Mouse (Mus musculus) thymus, adult 2 months (tissue): ENCODE data around the gene Rffl. TPM values are rescaled to one million over a fixed set of nuclear protein-coding genes. Genes with fewer than 3 reads are reported as not detected.

Experiments
- DNase-seq: peaks from one replicate; pipeline ENCODE4 v3.0.0; 2021
- H3K27ac ChIP-seq: fragments of 200-500 bp; 2 replicates; pipeline ENCODE4 v1.5.1; 2012; ENCODE audit warnings: low read length, control low read depth; ENCODE audit not compliant: control insufficient read depth, insufficient read depth
- H3K27me3 ChIP-seq: fragments of 200-500 bp; 2 replicates; pipeline ENCODE4 v1.6.1; 2012; ENCODE audit warnings: mild to moderate bottlenecking, low read length, moderate library complexity, mixed read lengths; ENCODE audit not compliant: control insufficient read depth, insufficient read depth
- H3K36me3 ChIP-seq: fragments of 200-500 bp; 2 replicates; pipeline ENCODE4 v1.6.1; 2012; ENCODE audit warnings: mild to moderate bottlenecking, low read length, moderate library complexity; ENCODE audit not compliant: control insufficient read depth, insufficient read depth
- H3K4me1 ChIP-seq: fragments of 200-500 bp; replicated peaks from 2 replicates; pipeline ENCODE4 v1.6.1; 2012; ENCODE audit warnings: low read length; ENCODE audit not compliant: control insufficient read depth, insufficient read depth
- H3K4me3 ChIP-seq: fragments of 200-500 bp; 2 replicates; pipeline ENCODE4 v1.5.1; 2012; ENCODE audit warnings: mild to moderate bottlenecking, low read length, control low read depth, moderate library complexity; ENCODE audit not compliant: control insufficient read depth, insufficient read depth
- CTCF ChIP-seq: fragments of 200-500 bp; IDR thresholded peaks from 2 replicates; pipeline ENCODE4 v1.5.1; 2012; ENCODE audit warnings: mild to moderate bottlenecking, control low read depth, low read length, moderate library complexity, borderline replicate concordance; ENCODE audit not compliant: control insufficient read depth, poor library complexity, insufficient read depth; ENCODE audit errors: extremely low read depth
- POLR2A ChIP-seq: fragments of 200-500 bp; IDR thresholded peaks from 2 replicates; pipeline ENCODE4 v1.6.1; 2012; ENCODE audit warnings: mild to moderate bottlenecking, low read length, control low read depth, moderate library complexity; ENCODE audit not compliant: control insufficient read depth, poor library complexity, insufficient read depth; ENCODE audit errors: extremely low read depth
- WGBS: fragments of 180-500 bp; shearing (Covaris S2); methylation state at CpG from one replicate; pipeline ENCODE4 v1.1.7; 2018; 5-methylcytosine and 5-hydroxymethylcytosine counted together
- polyA plus RNA-seq: library from polyadenylated mRNA; depleted of rRNA; stranded (reverse); fragments of >200 nt; gene quantifications from 2 replicates; pipeline ENCODE4 v1.2.3, GENCODE M21; 2012; rRNA removed

The Rffl gene
- polyA plus RNA-seq, 1 experiment, result 16.3 TPM

GRCm38 (mm10) chr11:82763261-82763660 lies 107.7 kb downstream of the Rffl start:
- TF ChIP-seq POLR2A (no peak), CTCF (no peak)

GRCm38 (mm10) chr11:82762286-82762829 lies 108.7 kb downstream of the Rffl start:
- Histone ChIP-seq H3K27ac (no peak overlapping the region), H3K27me3 (no peaks in the 10 kb centered on the region), H3K4me1 (peaks cover 8% of the 10 kb centered on the region), H3K4me3 (no peak overlapping the region), H3K36me3 (no peaks in the 10 kb centered on the region)
- WGBS, result 95% methylated on average over 6 of the region's 6 CpGs
- TF ChIP-seq CTCF (no peak), POLR2A (no peak)
- DNase-seq, result no peak

More at GRCm38 (mm10) chr11:82763261-82763660, 107.7 kb downstream of the Rffl start:
- 0 out of 2 replicates have a peak, but pooled peaks cover 3% of the 10 kb centered on the region for H3K36me3 ChIP-seq
- no peaks in the 10 kb centered on the region for H3K27me3 ChIP-seq
- peaks cover 8% of the 10 kb centered on the region for H3K4me1 ChIP-seq
- no peak for DNase-seq
- 8% methylated on average over 4 of the region's 4 CpGs for WGBS
- H3K4me3 ChIP-seq, result no peak overlapping the region
- H3K27ac ChIP-seq, result no peak overlapping the region; the same call in 1 of the 2 replicates

- no peak for TF ChIP-seq CTCF
- TF ChIP-seq POLR2A, result no peak
- 91% methylated on average over 1 of the region's 1 CpGs for WGBS
- H3K36me3 ChIP-seq, result no peaks in the 10 kb centered on the region
- H3K27ac ChIP-seq, result no peak overlapping the region
- H3K4me1 ChIP-seq, result no peaks in the 10 kb centered on the region
- no peak for DNase-seq
- no peaks in the 10 kb centered on the region for H3K27me3 ChIP-seq
- no peak overlapping the region for H3K4me3 ChIP-seq
Measured at GRCm38 (mm10) chr11:82755919-82756318, 115.1 kb downstream of the Rffl start.

Other genes with a start within 250 kb of the Rffl start
- 0.16 and 0.19 TPM in 2 replicates for gene Cct6b, start 106.9 kb downstream of the Rffl start, polyA plus RNA-seq
- gene Zfp830, start 106.9 kb downstream of the Rffl start, polyA plus RNA-seq, result 8.1 and 8.7 TPM in 2 replicates
- 18.5 and 23.0 TPM in 2 replicates for gene Lig3, start 90.1 kb downstream of the Rffl start, polyA plus RNA-seq
- gene Rad51d, start 19.4 kb upstream of the Rffl start, polyA plus RNA-seq, result 22.0 and 22.6 TPM in 2 replicates
- 0.23 and 0.36 TPM in 2 replicates for gene Fndc8, start 20.9 kb upstream of the Rffl start, polyA plus RNA-seq
- 81.4 and 85.8 TPM in 2 replicates for gene Nle1, start 37.2 kb upstream of the Rffl start, polyA plus RNA-seq
- gene Unc45b, start 39.3 kb upstream of the Rffl start, polyA plus RNA-seq, result 1.2 and 7.1 TPM in 2 replicates
- 7.0 and 8.4 TPM in 2 replicates for gene Slfn5, start 80.1 kb upstream of the Rffl start, polyA plus RNA-seq
- gene Slfn9, start 120.6 kb upstream of the Rffl start, polyA plus RNA-seq, result 3.3 and 4.1 TPM in 2 replicates
- 4.0 and 4.2 TPM in 2 replicates for gene Slfn8, start 149.6 kb upstream of the Rffl start, polyA plus RNA-seq
- 40.6 and 44.7 TPM in 2 replicates for gene Slfn2, start 193.9 kb upstream of the Rffl start, polyA plus RNA-seq
- 16.3 and 24.3 TPM in 2 replicates for gene Slfn1, start 245.6 kb upstream of the Rffl start, polyA plus RNA-seq